Mouse (Mus musculus) midbrain, embryonic 14.5 days (tissue): Measurements from ENCODE around the gene Cfd. TPM values are rescaled to one million over a fixed set of nuclear protein-coding genes. Genes with fewer than 3 reads are reported as not detected.

Experiments
- ATAC-seq: fragments of 200-750 bp; cut with Nextera tagmentation; 2 replicates; pipeline ENCODE4 v1.8.0; 2017; ENCODE audit warnings: moderate number of reproducible peaks, moderate library complexity; ENCODE audit not compliant: low FRiP score, low TSS enrichment
- DNase-seq: peaks from one replicate; pipeline ENCODE4 v3.0.0-alpha.2; 2015
- H3K27ac ChIP-seq: fragments of 300-500 bp; sonication (generic); replicated peaks from 2 replicates; pipeline ENCODE4 v1.5.1; 2014; ENCODE audit warnings: mild to moderate bottlenecking, low read depth, low read length, moderate library complexity
- H3K27me3 ChIP-seq: fragments of 300-500 bp; sonication (generic); 2 replicates; pipeline ENCODE4 v1.6.1; 2014; ENCODE audit warnings: low read length, control low read depth, mixed read lengths; ENCODE audit not compliant: control insufficient read depth, insufficient read depth
- H3K36me3 ChIP-seq: fragments of 300-500 bp; sonication (generic); 2 replicates; pipeline ENCODE4 v1.6.1; 2014; ENCODE audit warnings: low read length, control low read depth; ENCODE audit not compliant: control insufficient read depth, insufficient read depth
- H3K4me1 ChIP-seq: fragments of 300-500 bp; sonication (generic); 2 replicates; pipeline ENCODE4 v1.6.1; 2014; ENCODE audit warnings: mild to moderate bottlenecking, antibody characterized with exemption, low read length, control low read depth; ENCODE audit not compliant: control insufficient read depth, insufficient read depth
- H3K4me2 ChIP-seq: fragments of 300-500 bp; sonication (generic); 2 replicates; pipeline ENCODE4 v1.6.1; 2014; ENCODE audit warnings: mild to moderate bottlenecking, low read length, moderate library complexity
- H3K4me3 ChIP-seq: fragments of 300-500 bp; sonication (generic); replicated peaks from 2 replicates; pipeline ENCODE4 v1.5.1; 2014; ENCODE audit warnings: low read depth, low read length
- H3K9ac ChIP-seq: fragments of 300-500 bp; sonication (generic); replicated peaks from 2 replicates; pipeline ENCODE4 v1.6.1; 2014; ENCODE audit warnings: mild to moderate bottlenecking, low read length, moderate library complexity
- H3K9me3 ChIP-seq: fragments of 300-500 bp; sonication (generic); 2 replicates; pipeline ENCODE4 v1.6.1; 2016; ENCODE audit warnings: low read length, control low read depth, mixed read lengths; ENCODE audit not compliant: control insufficient read depth
- WGBS: fragments of 180-500 bp; shearing (Covaris S2); extraction: QIAGEN DNeasy Blood & Tissue Kit; methylation state at CpG from one replicate; pipeline ENCODE4 v1.1.7; 2014; 5-methylcytosine and 5-hydroxymethylcytosine counted together
- polyA plus RNA-seq: library from polyadenylated mRNA; unstranded; fragments of >200 nt; fragmentation: Nextera tagmentation; extraction: Ambion mirVana; gene quantifications from 2 replicates; pipeline ENCODE4 v1.2.1, GENCODE M21; 2014

Cfd gene
- not detected in 2 replicates for polyA plus RNA-seq

DNA sequence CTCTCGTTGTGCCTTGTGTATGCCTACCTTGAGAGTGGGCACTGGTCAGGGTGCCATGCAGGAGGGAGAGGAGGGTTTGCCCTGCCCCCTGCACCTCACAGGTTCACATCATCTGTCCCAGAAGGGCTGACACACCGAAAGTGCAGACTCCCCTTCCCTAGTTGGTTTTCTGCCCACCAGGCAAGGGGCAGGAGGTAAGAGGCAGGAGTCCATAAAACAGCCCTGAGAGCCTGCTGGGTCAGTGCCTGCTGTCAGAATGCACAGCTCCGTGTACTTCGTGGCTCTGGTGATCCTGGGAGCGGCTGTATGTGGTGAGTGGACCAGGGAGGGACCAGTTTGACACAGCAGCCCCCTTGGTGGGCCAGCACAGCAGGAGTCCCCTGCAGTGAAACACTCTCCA is at the start of gene Cfd:
Gene Cfd (plus strand): TSS at position 184 of the 400 bp plus-strand sequence.
- H3K9ac ChIP-seq, result no peak within 1 kb of the TSS
- H3K36me3 ChIP-seq, result peaks cover 13% of the 10 kb centered on the region
- ATAC-seq (no peak), DNase-seq (no peak)
- H3K9me3 ChIP-seq, result no peaks in the 10 kb centered on the region
- no peak within 1 kb of the TSS for H3K4me3 ChIP-seq
- no peak within 1 kb of the TSS for H3K4me2 ChIP-seq
- no peak within 1 kb of the TSS for H3K27ac ChIP-seq
- H3K27me3 ChIP-seq, result no peaks in the 10 kb centered on the region
- no peaks in the 10 kb centered on the region for H3K4me1 ChIP-seq
- WGBS, result 43% methylated on average over 5 of the region's 5 CpGs

- WGBS, result 73% methylated on average over 3 of the region's 3 CpGs
- no peak for ATAC-seq
- no peak overlapping the region for H3K27ac ChIP-seq
These were observed 48.3 kb upstream of the Cfd start for GRCm38 (mm10) chr10:79842322-79842721.

DNA sequence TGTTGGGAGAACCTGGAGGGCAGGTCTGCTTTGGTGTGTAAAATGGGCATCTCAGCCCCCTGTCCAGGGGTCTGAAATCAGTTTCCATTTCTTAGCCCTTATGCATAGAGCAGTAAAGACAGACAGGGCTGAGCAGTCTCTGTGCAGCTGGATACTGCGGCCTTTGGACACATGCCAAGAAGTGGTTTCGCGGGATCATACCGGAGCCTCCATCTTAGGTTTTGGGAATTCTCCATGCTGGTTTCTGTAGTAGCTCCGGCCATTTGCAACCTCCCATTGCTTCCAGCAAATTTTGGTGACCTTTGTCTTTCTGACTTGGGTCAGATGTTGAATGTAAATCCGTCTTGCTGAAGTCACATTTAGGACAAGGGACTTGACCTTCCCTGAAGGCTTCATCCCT is 47.2 kb upstream of the Cfd start:
- DNase-seq (peak; percentile 64), ATAC-seq (no peak)
- WGBS, result 63% methylated on average over 6 of the region's 6 CpGs
- no peak overlapping the region for H3K9ac ChIP-seq
- no peaks in the 10 kb centered on the region for H3K36me3 ChIP-seq
- H3K4me1 ChIP-seq, result peaks cover 17% of the 10 kb centered on the region
- H3K27ac ChIP-seq, result no peak overlapping the region
- H3K4me2 ChIP-seq, result no peak overlapping the region
- H3K4me3 ChIP-seq, result no peak overlapping the region
- H3K9me3 ChIP-seq, result no peaks in the 10 kb centered on the region
- H3K27me3 ChIP-seq, result no peaks in the 10 kb centered on the region

More at GRCm38 (mm10) chr10:79842322-79842721, 48.3 kb upstream of the Cfd start:
- H3K27me3 ChIP-seq, result no peaks in the 10 kb centered on the region
- H3K4me2 ChIP-seq, result no peak overlapping the region
- H3K9ac ChIP-seq, result no peak overlapping the region
- H3K4me3 ChIP-seq, result no peak overlapping the region
- no peaks in the 10 kb centered on the region for H3K36me3 ChIP-seq
- H3K9me3 ChIP-seq, result no peaks in the 10 kb centered on the region
- DNase-seq, result no peak
- peaks cover 17% of the 10 kb centered on the region for H3K4me1 ChIP-seq

GRCm38 (mm10) chr10:79846553-79846952 is 44.1 kb upstream of the Cfd start:
- Histone ChIP-seq H3K4me3 (no peak overlapping the region), H3K4me1 (peaks cover 12% of the 10 kb centered on the region), H3K4me2 (no peak overlapping the region), H3K9ac (no peak overlapping the region), H3K27ac (no peak overlapping the region), H3K36me3 (no peaks in the 10 kb centered on the region), H3K27me3 (no peaks in the 10 kb centered on the region), H3K9me3 (no peaks in the 10 kb centered on the region)
- no peak for ATAC-seq
- no peak for DNase-seq
- 67% methylated on average over 5 of the region's 5 CpGs for WGBS

- Histone ChIP-seq H3K4me2 (no peak overlapping the region), H3K36me3 (no peaks in the 10 kb centered on the region), H3K4me1 (peaks cover 26% of the 10 kb centered on the region), H3K4me3 (no peak overlapping the region), H3K9me3 (no peaks in the 10 kb centered on the region), H3K27ac (no peak overlapping the region), H3K27me3 (no peaks in the 10 kb centered on the region), H3K9ac (no peak overlapping the region)
- no peak for DNase-seq
- 88% methylated on average over 8 of the region's 8 CpGs for WGBS
- no peak for ATAC-seq
These were observed 40.6 kb upstream of the Cfd start for GRCm38 (mm10) chr10:79849941-79850628.

GRCm38 (mm10) chr10:79851653-79852052 is 39.0 kb upstream of the Cfd start:
- peaks cover 37% of the 10 kb centered on the region for H3K4me1 ChIP-seq
- H3K27ac ChIP-seq, result peak overlapping the region; percentile 100
- H3K4me2 ChIP-seq, result peak overlapping the region; percentile 90
- peaks cover under 1% of the 10 kb centered on the region for H3K36me3 ChIP-seq
- ATAC-seq, result no peak
- no peaks in the 10 kb centered on the region for H3K27me3 ChIP-seq
- H3K9me3 ChIP-seq, result no peaks in the 10 kb centered on the region
- WGBS, result 90% methylated on average over 3 of the region's 3 CpGs
- H3K4me3 ChIP-seq, result no peak overlapping the region
- 0 out of 2 replicates have a peak overlapping the region, but pooled peaks have one; percentile 74 for H3K9ac ChIP-seq
- DNase-seq, result no peak

DNA sequence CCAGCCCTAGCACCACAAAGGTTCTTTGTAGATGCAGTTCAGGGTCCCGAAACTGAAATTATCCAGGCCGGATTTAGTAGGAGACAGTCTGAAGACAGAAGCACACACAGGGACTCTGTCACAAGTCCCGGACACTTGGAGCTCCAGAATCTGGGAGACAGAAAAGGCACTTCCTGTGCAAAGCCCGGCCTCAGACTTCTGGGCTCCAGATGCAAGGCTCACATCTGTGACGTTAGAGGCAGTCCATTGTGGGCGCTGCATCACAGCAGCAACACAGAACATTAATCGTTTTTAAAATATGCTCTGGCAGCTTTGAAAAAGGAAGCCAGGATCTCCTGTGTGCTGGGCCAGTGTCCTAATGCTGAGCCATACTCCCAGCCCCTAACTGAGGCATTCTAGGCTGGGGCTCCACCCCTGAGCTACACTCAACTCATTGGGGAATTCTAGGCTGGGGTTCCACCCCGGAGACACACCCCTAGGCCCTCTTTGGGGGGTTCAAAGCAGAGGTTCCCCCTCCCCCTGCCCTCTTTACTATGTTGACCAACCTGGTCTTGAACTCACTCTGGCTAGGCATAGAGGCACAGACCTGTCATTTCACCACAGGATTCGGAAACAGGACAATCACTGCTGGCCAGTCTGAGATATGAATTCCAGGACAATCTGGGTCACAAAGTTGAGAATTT is 38.4 kb upstream of the Cfd start:
- DNase-seq, result no peak
- H3K36me3 ChIP-seq, result peaks cover 7% of the 10 kb centered on the region
- WGBS, result 59% methylated on average over 9 of the region's 9 CpGs

DNA sequence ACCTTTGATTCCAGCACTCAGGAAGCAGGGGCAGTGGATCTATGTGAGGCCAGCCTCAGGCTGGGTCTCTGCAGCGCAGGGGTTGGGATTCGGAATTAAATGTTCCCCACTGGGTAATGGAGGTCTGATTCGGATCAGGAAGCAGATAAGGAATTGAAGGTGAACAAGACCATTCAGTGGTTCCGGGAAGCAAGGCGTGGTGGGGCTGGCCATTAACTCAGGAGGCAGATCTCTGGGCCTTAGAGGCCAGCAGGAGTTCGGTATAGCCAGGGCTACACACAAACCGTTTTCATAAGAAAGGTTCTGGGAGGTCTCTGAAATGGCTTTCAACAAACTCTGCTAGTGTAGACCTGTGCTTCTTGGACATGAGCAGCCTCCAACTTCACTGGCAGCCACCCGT is 37.8 kb upstream of the Cfd start:
- Histone ChIP-seq H3K9ac (peak overlapping the region; percentile 74), H3K4me2 (peak overlapping the region; percentile 90), H3K9me3 (no peaks in the 10 kb centered on the region), H3K4me1 (peaks cover 49% of the 10 kb centered on the region), H3K36me3 (peaks cover 11% of the 10 kb centered on the region), H3K27ac (peak overlapping the region; percentile 100), H3K4me3 (peak overlapping the region; percentile 98), H3K27me3 (no peaks in the 10 kb centered on the region)
- DNase-seq, result no peak
- 14% methylated on average over 8 of the region's 8 CpGs for WGBS
- no peak for ATAC-seq

More for the DNA sequence above, 38.4 kb upstream of the Cfd start:
- H3K9ac ChIP-seq, result peak overlapping the region; percentile 74
- peak overlapping the region; percentile 98; the same call in 1 of the 2 replicates for H3K4me3 ChIP-seq
- H3K4me1 ChIP-seq, result peaks cover 43% of the 10 kb centered on the region
- no peak for ATAC-seq
- no peaks in the 10 kb centered on the region for H3K9me3 ChIP-seq
- peak overlapping the region; percentile 100 for H3K27ac ChIP-seq
- H3K27me3 ChIP-seq, result no peaks in the 10 kb centered on the region
- H3K4me2 ChIP-seq, result peak overlapping the region; percentile 90
